Mouse (Mus musculus): Measurements from ENCODE around the gene Pik3r1.

- TF ChIP-seq CTCF (IDR thresholded peaks at IDR 0.05; ENCODE audit: low read depth) = no peak
- no peak for TF ChIP-seq EP300 (optimal IDR thresholded peaks at IDR 0.05)
These were observed 45.4 kb upstream of the Pik3r1 start for GRCm38 (mm10) chr13:101813267-101813900.
